Mouse (Mus musculus) fibroblast of lung, adult 2 months (primary cell): ENCODE measurements at regions not wholly inside any gene's neighbourhood (a gene's known extent, or its start where the extent isn't known, plus 50 kb on each side); places are given as distances from the start of the nearest gene placed in this dataset.

Source experiments
- DNase-seq: peaks from one replicate; pipeline ENCODE4 v3.0.0-alpha.2; 2011; ENCODE audit warnings: low read depth

GRCm38 (mm10) chr1:128723843-128724242 is 131.8 kb upstream of the Cxcr4 start:
- DNase-seq = no peak

GRCm38 (mm10) chr1:128722061-128722471 is 130.0 kb upstream of the Cxcr4 start:
- no peak for DNase-seq

GRCm38 (mm10) chr1:128714843-128715242 is 122.8 kb upstream of the Cxcr4 start:
- no peak for DNase-seq

GRCm38 (mm10) chr1:128712876-128713275 is 120.8 kb upstream of the Cxcr4 start:
- no peak for DNase-seq

- DNase-seq = no peak
Measured at GRCm38 (mm10) chr1:128711121-128711520, 119.0 kb upstream of the Cxcr4 start.

- no peak for DNase-seq
Measured at GRCm38 (mm10) chr1:128707747-128708146, 115.7 kb upstream of the Cxcr4 start.

GRCm38 (mm10) chr1:128706167-128706566 is 114.1 kb upstream of the Cxcr4 start:
- no peak for DNase-seq

GRCm38 (mm10) chr1:128705071-128705503 is 113.0 kb upstream of the Cxcr4 start:
- DNase-seq = no peak

- no peak for DNase-seq
Measured at GRCm38 (mm10) chr1:128701326-128701725, 109.2 kb upstream of the Cxcr4 start.

- no peak for DNase-seq
Measured at GRCm38 (mm10) chr1:128697962-128698361, 105.9 kb upstream of the Cxcr4 start.

- no peak for DNase-seq
Measured at GRCm38 (mm10) chr1:128695936-128696335, 103.8 kb upstream of the Cxcr4 start.

GRCm38 (mm10) chr1:128692799-128693198 is 100.7 kb upstream of the Cxcr4 start:
- no peak for DNase-seq

GRCm38 (mm10) chr1:128692313-128692712 is 100.2 kb upstream of the Cxcr4 start:
- no peak for DNase-seq

- no peak for DNase-seq
Measured at GRCm38 (mm10) chr1:128687236-128687927, 95.3 kb upstream of the Cxcr4 start.

GRCm38 (mm10) chr1:128685467-128686137 is 93.5 kb upstream of the Cxcr4 start:
- no peak for DNase-seq

- DNase-seq = no peak
Measured at GRCm38 (mm10) chr1:128682942-128683341, 90.8 kb upstream of the Cxcr4 start.

- no peak for DNase-seq
Measured at GRCm38 (mm10) chr1:128681261-128681660, 89.2 kb upstream of the Cxcr4 start.

- DNase-seq = no peak
Measured at GRCm38 (mm10) chr1:128680538-128680937, 88.4 kb upstream of the Cxcr4 start.

GRCm38 (mm10) chr1:128680012-128680411 is 87.9 kb upstream of the Cxcr4 start:
- DNase-seq = no peak

GRCm38 (mm10) chr1:128679005-128679980 is 87.2 kb upstream of the Cxcr4 start:
- no peak for DNase-seq

GRCm38 (mm10) chr1:128675538-128675937 is 83.4 kb upstream of the Cxcr4 start:
- no peak for DNase-seq

GRCm38 (mm10) chr1:128672306-128672705 is 80.2 kb upstream of the Cxcr4 start:
- DNase-seq = no peak
